Mouse (Mus musculus): Measurements from ENCODE around the gene Itih5.

Gene Itih5

GRCm38 (mm10) chr2:10169991-10170390, 16.6 kb downstream of the Itih5 start:
- no peak for DNase-seq

GRCm38 (mm10) chr2:10193553-10193952, 40.2 kb downstream of the Itih5 start:
- DNase-seq = no peak

GRCm38 (mm10) chr2:10195162-10195561, 41.8 kb downstream of the Itih5 start:
- no peak for DNase-seq

- no peak for DNase-seq
These were observed 46.0 kb downstream of the Itih5 start for GRCm38 (mm10) chr2:10199326-10199725.

GRCm38 (mm10) chr2:10200736-10201285, 47.4 kb downstream of the Itih5 start:
- DNase-seq = no peak

- no peak for DNase-seq
These were observed 50.9 kb downstream of the Itih5 start for GRCm38 (mm10) chr2:10204301-10204700.

GRCm38 (mm10) chr2:10213468-10213867, 60.1 kb downstream of the Itih5 start:
- no peak for DNase-seq

- DNase-seq = no peak
These were observed 62.6 kb downstream of the Itih5 start for GRCm38 (mm10) chr2:10215876-10216565.

- peak; percentile 33 for DNase-seq
These were observed 63.3 kb downstream of the Itih5 start for GRCm38 (mm10) chr2:10216566-10217247.

- no peak for DNase-seq
These were observed 68.5 kb downstream of the Itih5 start for GRCm38 (mm10) chr2:10221862-10222261.

- no peak for DNase-seq
These were observed 73.5 kb downstream of the Itih5 start for GRCm38 (mm10) chr2:10226907-10227306.

GRCm38 (mm10) chr2:10231971-10232370, 78.6 kb downstream of the Itih5 start:
- DNase-seq = peak; percentile 8

GRCm38 (mm10) chr2:10236554-10236953, 83.2 kb downstream of the Itih5 start:
- DNase-seq = no peak

- DNase-seq = peak; percentile 46
These were observed 89.6 kb downstream of the Itih5 start for GRCm38 (mm10) chr2:10242970-10243369.

GRCm38 (mm10) chr2:10250441-10250840, 97.1 kb downstream of the Itih5 start:
- no peak for DNase-seq

GRCm38 (mm10) chr2:10250926-10251325, 97.6 kb downstream of the Itih5 start:
- DNase-seq = no peak

- DNase-seq = no peak
These were observed 98.1 kb downstream of the Itih5 start for GRCm38 (mm10) chr2:10251466-10251865.

- DNase-seq = no peak
These were observed 98.6 kb downstream of the Itih5 start for GRCm38 (mm10) chr2:10252016-10252415.

GRCm38 (mm10) chr2:10253351-10253750, 100.0 kb downstream of the Itih5 start:
- no peak for DNase-seq

- DNase-seq = no peak
These were observed 103.6 kb downstream of the Itih5 start for GRCm38 (mm10) chr2:10256949-10257348.

GRCm38 (mm10) chr2:10258312-10258711, 104.9 kb downstream of the Itih5 start:
- DNase-seq = no peak

GRCm38 (mm10) chr2:10260109-10260508, 106.7 kb downstream of the Itih5 start:
- no peak for DNase-seq

GRCm38 (mm10) chr2:10261337-10261736, 108.0 kb downstream of the Itih5 start:
- no peak for DNase-seq

- DNase-seq = no peak
These were observed 109.4 kb downstream of the Itih5 start for GRCm38 (mm10) chr2:10262722-10263121.
